In the genomic region with DNA sequence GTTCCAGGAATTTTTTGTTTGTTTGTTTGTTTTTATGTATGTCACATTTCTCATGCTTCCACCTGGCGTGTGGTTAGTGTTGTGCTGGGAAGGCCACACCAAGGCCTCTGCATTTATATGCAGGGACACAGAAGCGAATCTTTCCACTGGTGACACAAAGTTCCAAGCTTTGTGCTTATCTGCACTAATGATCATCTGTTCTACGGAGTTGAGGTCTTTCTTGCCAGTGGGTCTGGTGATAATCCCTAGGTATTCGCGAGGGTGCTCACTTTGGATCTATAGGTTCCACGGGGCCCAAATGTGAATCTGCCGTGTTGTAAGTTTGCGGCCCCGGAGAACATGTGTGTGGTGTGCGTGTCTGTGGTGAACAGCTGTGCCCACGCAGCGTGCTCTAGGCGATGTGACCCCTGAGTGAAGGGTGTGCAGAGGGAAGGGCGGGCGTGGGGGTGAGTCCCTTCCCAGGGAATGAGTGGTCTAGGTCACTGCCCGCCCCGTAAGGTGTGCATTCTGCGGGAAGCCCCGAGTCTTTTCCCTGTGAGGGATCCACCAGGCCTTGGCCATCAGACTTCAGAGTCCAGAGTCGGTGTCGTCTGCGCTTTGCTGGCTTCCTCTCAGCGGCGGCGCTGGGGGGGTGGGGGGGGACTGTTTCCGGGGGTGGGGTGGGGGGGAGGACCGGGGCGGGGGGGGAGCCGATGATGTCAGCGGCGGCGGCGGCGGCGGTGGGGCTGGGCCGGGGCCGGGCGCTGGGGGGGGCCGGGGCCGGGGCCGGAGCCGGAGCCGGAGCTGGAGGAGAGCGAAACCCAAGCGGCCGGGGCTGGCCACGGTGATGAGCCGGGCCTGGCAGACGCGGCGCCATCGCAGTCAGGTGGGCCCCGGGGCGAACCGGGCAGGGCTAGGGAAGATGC, we compare ENCODE assay signal across 8 mouse cellular contexts. TPM values are rescaled to one million over a fixed set of nuclear protein-coding genes. Genes with fewer than 3 reads are reported as not detected.
A peak's percentile ranks its signal among the peaks of the same experiment; 100 is the strongest.
DNase-seq lines count a peak whose midpoint lies in the region; ATAC-seq and TF ChIP-seq lines count a peak whose summit lies in the region.

A gene (plus strand): TSS at position 692 of the 905 bp plus-strand sequence.

- 16% methylated on average over 38 of the region's 55 CpGs for WGBS in embryonic facial prominence, embryonic 13.5 days
- 21% methylated on average over 37 of the region's 55 CpGs for WGBS in heart, embryonic 14.5 days
- WGBS in kidney, postnatal 0 days = 18% methylated on average over 37 of the region's 55 CpGs
- WGBS in liver, embryonic 15.5 days (ENCODE audit: insufficient replicate concordance) = 28% methylated on average over 37 of the region's 55 CpGs
- WGBS in neural tube, embryonic 12.5 days = 19% methylated on average over 45 of the region's 55 CpGs

- peak within 1 kb of the TSS; percentile 74 for H3K4me2 ChIP-seq in embryonic facial prominence, embryonic 13.5 days
- peak within 1 kb of the TSS; percentile 80 for H3K4me2 ChIP-seq in heart, embryonic 14.5 days (ENCODE audit: low read length)
- peak within 1 kb of the TSS; percentile 84 for H3K4me2 ChIP-seq in kidney, postnatal 0 days (ENCODE audit: low read length)
- peak within 1 kb of the TSS; percentile 94 for H3K4me2 ChIP-seq in liver, embryonic 15.5 days
- H3K4me2 ChIP-seq in neural tube, embryonic 12.5 days (replicated peaks) = peak within 1 kb of the TSS; percentile 81

- peak within 1 kb of the TSS; percentile 89 for H3K4me3 ChIP-seq in E14TG2a.4 (replicated peaks; ENCODE audit: low read length)
- H3K4me3 ChIP-seq in embryonic facial prominence, embryonic 13.5 days = peak within 1 kb of the TSS; percentile 78
- peak within 1 kb of the TSS; percentile 64 to 96 for H3K4me3 ChIP-seq in heart, embryonic 14.5 days (ENCODE audit: control insufficient read depth in 1 of 2, insufficient read depth in 1 of 2, low read depth in 1 of 2, low read length in 2 of 2)
- H3K4me3 ChIP-seq in kidney, postnatal 0 days (replicated peaks; ENCODE audit: low read depth, low read length) = peak within 1 kb of the TSS; percentile 95
- peak within 1 kb of the TSS; percentile 72 for H3K4me3 ChIP-seq in liver, embryonic 15.5 days (replicated peaks)
- peak within 1 kb of the TSS; percentile 79 for H3K4me3 ChIP-seq in neural tube, embryonic 12.5 days

- ATAC-seq in embryonic facial prominence, embryonic 13.5 days (ENCODE audit: insufficient number of reproducible peaks, insufficient read depth, low FRiP score, low TSS enrichment, low read depth) = peak; percentile 50; the same call in 1 of the 2 replicates
- peak; percentile 41 for ATAC-seq in heart, embryonic 14.5 days (ENCODE audit: insufficient number of reproducible peaks, insufficient read depth, low FRiP score, low read depth)
- peak; percentile 41 for ATAC-seq in kidney, postnatal 0 days (replicated peaks; ENCODE audit: low FRiP score, low read depth)
- ATAC-seq in liver, embryonic 15.5 days (ENCODE audit: insufficient read depth) = peak; percentile 35
- peak; percentile 69; the same call in 1 of the 2 replicates for ATAC-seq in neural tube, embryonic 12.5 days (ENCODE audit: low FRiP score, low read depth)

- H3K36me3 ChIP-seq in E14TG2a.4 (ENCODE audit: insufficient read depth, low read length) = no peaks in the 10 kb centered on the region; the same call in 1 of the 2 replicates
- no peaks in the 10 kb centered on the region; the same call in 1 of the 2 replicates for H3K36me3 ChIP-seq in embryonic facial prominence, embryonic 13.5 days
- H3K36me3 ChIP-seq in heart, embryonic 14.5 days (ENCODE audit: control insufficient read depth, insufficient read depth, low read length) = no peaks in the 10 kb centered on the region
- H3K36me3 ChIP-seq in kidney, postnatal 0 days (ENCODE audit: insufficient read depth, low read length) = no peaks in the 10 kb centered on the region
- H3K36me3 ChIP-seq in liver, embryonic 15.5 days (replicated peaks) = no peaks in the 10 kb centered on the region
- H3K36me3 ChIP-seq in neural tube, embryonic 12.5 days = no peaks in the 10 kb centered on the region

- H3K9me3 ChIP-seq in E14TG2a.4 (ENCODE audit: low read length) = no peaks in the 10 kb centered on the region
- H3K9me3 ChIP-seq in embryonic facial prominence, embryonic 13.5 days = no peaks in the 10 kb centered on the region
- no peaks in the 10 kb centered on the region for H3K9me3 ChIP-seq in heart, embryonic 14.5 days (ENCODE audit: control insufficient read depth, low read length)
- no peaks in the 10 kb centered on the region for H3K9me3 ChIP-seq in kidney, postnatal 0 days (replicated peaks; ENCODE audit: low read length)
- no peaks in the 10 kb centered on the region for H3K9me3 ChIP-seq in liver, embryonic 15.5 days (replicated peaks)
- no peaks in the 10 kb centered on the region for H3K9me3 ChIP-seq in neural tube, embryonic 12.5 days

- peak within 1 kb of the TSS; percentile 94 for H3K27ac ChIP-seq in embryonic facial prominence, embryonic 13.5 days
- H3K27ac ChIP-seq in heart, embryonic 14.5 days (replicated peaks in 1 of 2; ENCODE audit: control insufficient read depth in 1 of 2, insufficient read depth in 1 of 2, low read depth in 2 of 2, low read length in 2 of 2) = peak within 1 kb of the TSS; percentile 75 to 97
- peak within 1 kb of the TSS; percentile 95 for H3K27ac ChIP-seq in kidney, postnatal 0 days
- peak within 1 kb of the TSS; percentile 72 for H3K27ac ChIP-seq in liver, embryonic 15.5 days (replicated peaks)
- peak within 1 kb of the TSS; percentile 55; the same call in 1 of the 2 replicates for H3K27ac ChIP-seq in neural tube, embryonic 12.5 days

- H3K4me1 ChIP-seq in E14TG2a.4 (replicated peaks; ENCODE audit: low read depth, low read length) = peaks cover 46% of the 10 kb centered on the region
- H3K4me1 ChIP-seq in embryonic facial prominence, embryonic 13.5 days = peaks cover 37% of the 10 kb centered on the region
- peaks cover 17 to 26% of the 10 kb centered on the region in 2 experiments for H3K4me1 ChIP-seq in heart, embryonic 14.5 days (ENCODE audit: control insufficient read depth in 2 of 2, insufficient read depth in 2 of 2, low read length in 2 of 2)
- peaks cover 13% of the 10 kb centered on the region; the same call in 1 of the 2 replicates for H3K4me1 ChIP-seq in kidney, postnatal 0 days (replicated peaks; ENCODE audit: insufficient read depth, low read length)
- peaks cover 36% of the 10 kb centered on the region for H3K4me1 ChIP-seq in liver, embryonic 15.5 days (replicated peaks)
- H3K4me1 ChIP-seq in neural tube, embryonic 12.5 days = peaks cover 22% of the 10 kb centered on the region

- no peak for TF ChIP-seq CTCF in E14TG2a.4 (conservative IDR thresholded peaks at IDR 0.05; ENCODE audit: low read length)
- TF ChIP-seq CTCF in kidney, postnatal 0 days (IDR thresholded peaks at IDR 0.05; ENCODE audit: low read depth) = no peak

- DNase-seq in adrenal gland, adult 2 months = peak; percentile 71
- peak; percentile 52 for DNase-seq in kidney, postnatal 0 days (ENCODE audit: low spot score)
- peak; percentile 63 for DNase-seq in yolk sac, embryonic 10.5 days (ENCODE audit: low spot score)

- H3K27me3 ChIP-seq in E14TG2a.4 (ENCODE audit: insufficient read depth, low read length) = peaks cover 29% of the 10 kb centered on the region
- no peaks in the 10 kb centered on the region for H3K27me3 ChIP-seq in embryonic facial prominence, embryonic 13.5 days
- no peaks in the 10 kb centered on the region for H3K27me3 ChIP-seq in heart, embryonic 14.5 days (ENCODE audit: control insufficient read depth, insufficient read depth, low read length)
- H3K27me3 ChIP-seq in kidney, postnatal 0 days (ENCODE audit: insufficient read depth, low read length) = no peaks in the 10 kb centered on the region
- H3K27me3 ChIP-seq in liver, embryonic 15.5 days = peaks cover 15% of the 10 kb centered on the region
- no peaks in the 10 kb centered on the region for H3K27me3 ChIP-seq in neural tube, embryonic 12.5 days (replicated peaks)

- H3K9ac ChIP-seq in embryonic facial prominence, embryonic 13.5 days = peak within 1 kb of the TSS; percentile 95
- H3K9ac ChIP-seq in heart, embryonic 14.5 days (ENCODE audit: low read length) = peak within 1 kb of the TSS; percentile 99
- H3K9ac ChIP-seq in kidney, postnatal 0 days (ENCODE audit: low read depth, low read length) = peak within 1 kb of the TSS; percentile 99
- peak within 1 kb of the TSS; percentile 70 for H3K9ac ChIP-seq in liver, embryonic 15.5 days
- H3K9ac ChIP-seq in neural tube, embryonic 12.5 days = peak within 1 kb of the TSS; percentile 92

RNA-seq across cellular contexts. Expression of the gene that starts here (rescaled TPM):
- total RNA-seq in adrenal gland, adult 2 months (2021) = 10 to 100 TPM; 47.3 to 74.8 TPM
- 66.0 and 73.6 TPM in 2 replicates for polyA plus RNA-seq in adrenal gland, adult 2 months (2012; rRNA removed)
- polyA plus RNA-seq in embryonic facial prominence, embryonic 13.5 days (2015; fragmentation: Nextera tagmentation; extraction: Ambion mirVana) = 3.5 and 4.8 TPM in 2 replicates
- polyA plus RNA-seq in heart, embryonic 14.5 days (2014; fragmentation: Nextera tagmentation; extraction: Ambion mirVana) = 3.7 TPM in 2 replicates
- polyA plus RNA-seq in kidney, postnatal 0 days (2015; fragmentation: Nextera tagmentation; extraction: Ambion mirVana) = 2.7 and 3.3 TPM in 2 replicates
- 0.43 and 0.92 TPM in 2 replicates for polyA plus RNA-seq in liver, embryonic 15.5 days (2015; fragmentation: Nextera tagmentation; extraction: Ambion mirVana)
- 2.3 and 2.4 TPM in 2 replicates for polyA plus RNA-seq in neural tube, embryonic 12.5 days (2016; fragmentation: Nextera tagmentation; extraction: Ambion mirVana)

Comparison
In these comparisons a context has a peak if more than half of its experiments do, and no peak if none do; other contexts are left out.
1. Peak in every context shown above with its lines: DNase-seq, ATAC-seq, H3K4me3 ChIP-seq and H3K27ac ChIP-seq.
2. RNA of the gene that starts here (polyA plus RNA-seq): 66.0 to 73.6 TPM in adrenal gland, adult 2 months; 3.5 to 4.8 TPM in embryonic facial prominence, embryonic 13.5 days, 3.7 TPM in heart, embryonic 14.5 days, 2.7 to 3.3 TPM in kidney, postnatal 0 days, 2.3 to 2.4 TPM in neural tube, embryonic 12.5 days and 0.43 to 0.92 TPM in liver, embryonic 15.5 days; every median in the first group is over 10 times any median in the second.
3. Peak in ATAC-seq, H3K4me3 ChIP-seq, H3K27ac ChIP-seq, H3K9ac ChIP-seq and H3K4me2 ChIP-seq in liver, embryonic 15.5 days; RNA of the gene not detected or under 1 TPM.